Mouse (Mus musculus) adrenal gland, postnatal 10 days (tissue): ENCODE results near the gene Slc22a14. TPM values are rescaled to one million over a fixed set of nuclear protein-coding genes. Genes with fewer than 3 reads are reported as not detected.
A peak's percentile ranks its signal among the peaks of the same experiment; 100 is the strongest.
"Not testable (repeated sequence)": the region's sequence is repeated elsewhere in the genome, so short reads cannot be mapped to it uniquely, and the experiment has no call there.

Experiments used
- DNase-seq: peaks from one replicate; pipeline ENCODE4 v3.0.0; 2021; ENCODE audit warnings: mixed read lengths
- long read RNA-seq, 2 experiments: library from polyadenylated mRNA; stranded (forward); transcript quantifications; one replicate each; pipeline ENCODE4 v2.0.0; 2021
- total RNA-seq, 2 experiments: library from RNA; stranded (reverse); gene quantifications; 2 replicates each; pipeline ENCODE4 v1.2.3; 2021

Slc22a14 gene
- total RNA-seq = under 1 TPM in 1 of 2 experiments, not detected in 1; 0.42 TPM
- long read RNA-seq, experiment 1, partial matches to known transcripts = 0 of 6 reads
- long read RNA-seq, experiment 1, other reads (novel, unspliced or antisense) = 6 of 6 reads
- long read RNA-seq, experiment 2, partial matches to known transcripts = 0 of 1 reads
- long read RNA-seq, experiment 2, other reads (novel, unspliced or antisense) = 1 of 1 reads

DNA sequence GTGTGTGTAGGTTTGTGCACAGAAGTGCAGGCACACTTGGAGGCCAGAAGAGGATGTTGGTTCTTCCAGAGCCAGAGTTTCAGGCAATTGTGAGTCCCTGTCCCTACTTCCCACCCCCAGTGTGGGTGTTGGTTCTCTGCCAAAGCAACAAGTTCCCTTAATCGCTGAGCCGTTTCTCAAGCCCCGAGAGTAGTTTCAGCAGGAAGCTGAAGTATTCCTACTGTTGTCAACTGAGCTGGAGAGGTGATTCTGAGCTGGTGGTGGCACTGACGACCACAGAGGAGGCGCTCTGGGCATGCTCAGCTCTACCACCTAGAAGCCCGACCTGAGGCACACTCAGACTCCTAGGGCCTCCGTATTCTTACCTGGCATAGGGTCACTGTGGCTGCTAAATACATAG, at the start of gene Slc22a14:
Gene Slc22a14, minus strand, starts transcription at position 270 of the 400 bp plus-strand sequence.
- DNase-seq = no peak

DNA sequence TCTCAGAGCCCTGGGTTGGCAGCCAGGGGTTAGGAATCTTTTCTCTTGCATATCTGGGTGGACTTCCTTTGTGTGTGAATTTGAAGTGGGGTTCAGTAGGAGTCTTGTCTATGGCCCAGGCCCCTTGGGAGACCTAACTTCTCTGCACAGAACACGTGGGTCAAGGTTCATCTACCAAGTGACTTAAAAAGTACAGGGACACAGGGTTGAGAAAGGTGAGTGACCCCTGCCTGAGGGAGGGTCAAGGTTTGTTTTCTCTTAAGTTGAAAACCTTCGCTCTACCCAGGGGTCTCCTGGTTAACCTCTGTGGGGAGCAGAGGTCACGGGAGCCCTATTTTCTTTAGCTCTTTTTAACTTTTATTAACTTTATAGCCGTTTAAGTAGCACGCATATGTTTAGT, 44.5 kb upstream of the Slc22a14 start:
- no peak for DNase-seq

DNA sequence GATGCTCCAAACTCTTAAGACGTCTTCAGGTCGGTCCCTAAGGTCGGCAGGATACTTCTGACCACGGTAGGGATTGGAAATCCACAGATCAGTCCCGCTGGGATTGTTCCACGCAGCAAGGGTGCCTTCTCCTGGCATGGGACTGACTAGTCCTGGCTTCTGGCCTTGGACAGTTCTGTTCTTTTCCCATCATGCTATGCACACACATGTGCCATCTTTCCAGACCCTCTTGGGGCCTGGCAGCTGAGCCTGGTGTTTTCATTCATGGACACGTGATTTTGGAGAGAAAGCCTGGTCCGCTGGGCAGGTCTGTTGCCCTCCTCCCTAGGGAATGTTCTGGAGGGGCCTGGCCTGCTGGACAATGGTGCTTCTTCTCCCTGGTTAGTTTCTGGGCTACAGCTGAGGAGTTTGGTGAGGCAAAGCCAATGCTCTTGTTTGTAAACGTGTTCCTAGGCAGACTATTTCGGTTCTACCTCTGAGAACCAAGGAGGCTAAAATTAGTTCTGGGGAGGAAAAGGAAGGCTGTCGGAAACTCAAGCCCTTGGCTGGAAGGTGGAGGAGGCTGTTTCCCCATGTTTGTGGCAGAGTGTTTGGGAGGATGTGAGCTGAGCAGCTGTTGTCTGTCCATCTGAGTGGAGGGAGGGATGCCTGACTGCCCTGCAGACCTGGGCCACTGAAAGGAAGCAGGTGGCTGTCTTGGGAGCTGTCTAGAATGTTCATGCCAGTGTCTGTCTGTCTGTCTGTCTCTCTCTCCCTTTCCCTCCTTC, 43.7 kb upstream of the Slc22a14 start:
- no peak for DNase-seq

DNA sequence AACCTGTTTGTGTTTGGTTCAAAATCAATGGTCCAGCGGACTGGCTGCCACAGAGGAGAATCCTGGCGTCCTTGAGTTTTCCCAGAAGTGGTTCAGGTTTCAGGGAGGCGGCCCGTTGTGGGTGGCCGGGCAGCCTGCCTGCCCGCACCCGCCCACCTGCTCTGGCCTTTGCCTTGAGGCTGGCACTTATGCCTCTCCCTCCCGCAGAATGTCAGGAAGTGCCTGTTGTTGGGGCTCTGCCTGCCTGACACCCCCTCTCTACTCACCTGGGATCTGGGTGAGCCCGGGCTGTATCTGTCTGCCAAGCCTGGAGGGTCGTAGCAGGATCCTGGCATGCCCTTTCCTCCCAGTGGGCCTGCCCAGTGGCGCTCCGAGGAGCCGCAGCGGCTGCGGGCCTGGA, 42.5 kb upstream of the Slc22a14 start:
- DNase-seq = peak; percentile 34

DNA sequence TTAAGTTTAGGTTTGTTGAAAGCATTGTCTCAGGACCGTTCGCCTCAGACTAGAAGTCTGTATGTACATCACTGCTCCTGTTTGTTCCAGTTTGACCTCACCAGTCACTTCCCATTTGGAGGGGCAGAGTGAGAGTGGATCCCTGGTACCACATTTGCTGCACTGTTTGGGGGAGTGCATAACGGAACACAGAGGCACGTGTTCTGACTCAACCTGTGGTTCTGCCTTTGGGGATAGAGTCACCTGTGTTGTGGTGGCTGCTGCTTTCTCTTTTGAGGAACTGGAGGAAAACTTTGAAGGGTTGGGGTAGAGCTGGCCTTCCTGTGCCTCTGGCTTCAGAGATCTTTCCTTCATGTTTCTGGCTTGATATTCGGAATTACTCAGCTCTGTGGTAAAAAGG, 38.7 kb upstream of the Slc22a14 start:
- no peak for DNase-seq

DNA sequence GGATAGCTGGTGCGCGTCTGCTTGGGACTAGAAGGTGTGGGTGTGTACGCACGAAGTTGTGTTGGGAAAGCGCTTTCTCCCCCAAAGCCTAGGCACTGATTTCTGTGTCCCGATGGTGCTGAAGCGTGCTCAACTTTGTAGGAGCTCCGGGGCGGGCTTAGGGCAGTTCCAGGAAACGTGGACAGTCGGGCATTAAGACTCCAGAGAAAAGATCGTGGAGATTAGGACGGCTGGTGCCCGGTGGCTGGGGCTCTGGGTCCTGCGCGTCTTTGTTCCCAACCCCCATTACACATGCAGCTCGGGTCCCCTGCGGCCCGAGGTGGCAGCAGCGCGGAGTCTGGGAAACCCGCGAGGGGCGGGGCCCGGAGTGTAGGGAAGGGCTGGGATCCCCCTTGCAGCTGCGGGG, 37.9 kb upstream of the Slc22a14 start:
- peak; percentile 64 for DNase-seq

DNA sequence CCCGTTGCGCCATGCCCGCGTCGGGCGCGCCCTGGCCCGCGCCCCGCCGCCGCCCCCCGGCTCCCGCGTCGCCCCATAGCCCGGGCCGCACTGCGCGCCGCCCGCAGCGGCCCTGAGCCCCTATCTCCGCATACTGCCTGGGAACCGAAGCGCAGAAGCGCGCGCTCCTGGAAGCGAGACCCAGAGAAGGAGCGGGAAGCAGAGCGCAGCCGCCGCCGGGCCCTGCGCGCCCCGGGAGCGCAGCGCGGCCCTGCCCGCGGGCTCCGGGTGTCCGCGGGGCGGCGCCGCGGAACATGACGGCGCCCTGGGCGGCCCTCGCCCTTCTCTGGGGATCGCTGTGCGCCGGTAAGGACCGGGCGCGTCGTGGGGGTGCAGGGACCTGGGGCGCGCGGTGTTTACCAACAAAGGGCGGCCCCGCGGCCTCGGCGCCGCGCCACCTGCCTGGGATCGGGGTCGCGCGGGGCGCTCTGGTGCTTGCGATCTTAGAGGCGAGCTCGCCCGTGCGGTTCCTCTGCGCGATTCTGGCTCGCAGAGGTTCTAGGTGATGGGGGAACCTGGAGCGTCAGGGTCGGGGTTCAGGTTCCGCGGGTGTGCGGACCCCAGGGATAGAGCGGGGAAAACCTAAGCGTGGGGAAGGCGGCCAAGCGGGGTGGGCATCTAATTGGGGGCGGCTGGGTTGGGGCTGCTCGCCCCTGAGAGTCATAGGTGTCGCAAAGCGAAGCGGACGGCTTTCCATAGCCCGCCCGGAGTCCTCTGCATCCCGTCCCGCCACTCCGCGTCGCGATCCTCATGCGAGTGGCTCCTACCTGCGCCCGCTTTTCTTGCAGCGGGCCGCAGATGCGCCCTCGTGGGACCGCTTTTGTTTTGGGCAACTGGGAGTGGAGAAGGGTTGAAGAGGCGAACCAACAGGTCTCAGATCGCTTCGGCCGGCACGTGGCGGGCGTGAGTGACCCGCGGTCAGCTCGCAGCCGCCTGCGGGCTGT, 37.2 kb upstream of the Slc22a14 start:
- peak; percentile 54 for DNase-seq

DNA sequence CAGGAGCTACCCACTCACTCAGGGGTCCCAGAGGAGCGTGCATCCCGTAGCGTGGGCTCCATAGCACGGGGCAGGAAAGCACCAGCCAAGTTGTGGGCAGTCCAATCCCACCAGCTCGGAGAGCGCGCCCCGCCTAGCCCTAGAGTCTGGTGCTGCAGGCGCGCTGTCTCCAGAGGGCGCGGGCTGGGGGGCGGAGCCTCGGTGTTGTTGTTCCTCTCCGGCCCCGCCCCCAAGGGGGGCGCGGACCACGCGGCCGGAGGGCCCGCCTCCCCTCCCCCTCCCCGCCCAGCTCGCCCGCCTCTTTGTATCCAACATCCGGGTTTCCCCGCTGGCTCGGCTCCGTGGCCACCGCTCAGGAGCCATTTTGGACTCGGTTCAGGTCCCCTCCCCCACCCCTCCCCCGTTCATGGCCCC, 36.5 kb upstream of the Slc22a14 start, which contains the start of gene Acvr2b:
Gene Acvr2b, plus strand, starts transcription at position 318 of the 414 bp plus-strand sequence.
- DNase-seq = peak; percentile 97

DNA sequence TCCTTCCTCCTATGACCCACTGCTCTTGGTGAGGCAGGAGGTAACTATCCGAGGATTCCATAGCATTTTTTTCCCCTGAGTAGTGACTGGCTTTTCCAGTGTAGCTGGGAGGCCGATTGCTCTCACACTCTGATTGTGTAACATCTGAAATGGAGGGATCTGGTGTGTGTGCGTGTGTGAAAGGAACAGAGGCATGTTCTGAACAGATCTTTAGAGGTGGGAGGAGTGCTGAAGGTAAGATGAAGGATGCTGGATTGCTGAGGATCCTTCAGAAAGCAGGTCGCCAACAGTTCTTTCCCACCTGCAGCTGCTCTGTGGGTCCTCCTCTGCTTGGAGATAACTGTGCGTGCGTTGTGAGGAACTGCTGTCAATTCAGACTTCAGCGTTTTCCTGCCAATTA, 36.0 kb upstream of the Slc22a14 start:
- DNase-seq = peak; percentile 11

DNA sequence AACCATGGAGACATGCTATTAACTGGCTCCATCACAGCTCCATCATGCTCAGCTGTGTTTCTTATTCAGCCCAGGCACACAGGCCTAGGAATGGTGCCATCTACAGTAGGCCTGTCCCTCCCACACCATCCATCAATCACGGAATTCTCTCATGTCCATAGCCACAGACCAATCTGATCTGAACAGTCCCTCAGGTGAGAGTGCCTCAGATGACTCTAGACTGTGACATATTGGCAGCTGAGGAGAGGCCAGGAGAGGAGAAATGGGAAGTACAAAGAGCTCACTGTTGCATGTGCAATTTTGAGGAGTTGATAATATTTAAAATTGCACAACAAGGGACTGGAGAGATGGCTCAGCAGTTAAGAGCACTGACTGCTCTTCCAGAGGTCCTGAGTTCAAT, 29.5 kb upstream of the Slc22a14 start:
- DNase-seq = no peak

DNA sequence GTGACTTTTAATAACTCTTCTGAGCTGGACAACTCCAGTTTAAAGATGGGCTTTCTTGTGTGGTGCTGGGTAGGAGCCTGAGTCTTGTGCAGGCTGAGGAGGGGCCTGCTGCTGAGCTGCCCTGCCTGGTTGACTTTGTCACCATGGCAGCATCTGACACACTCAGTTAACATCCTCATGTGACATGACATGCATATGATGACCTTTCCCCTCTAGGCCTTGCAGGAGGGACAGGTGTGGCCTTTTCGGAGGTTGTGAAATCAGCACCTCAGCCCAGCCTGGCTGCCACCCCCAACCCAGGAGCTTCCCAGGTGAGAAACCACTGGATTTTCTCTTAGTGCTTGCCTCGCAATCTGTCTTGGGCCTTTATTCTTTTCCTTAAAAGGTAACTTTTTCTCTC, 24.9 kb upstream of the Slc22a14 start:
- DNase-seq = no peak

DNA sequence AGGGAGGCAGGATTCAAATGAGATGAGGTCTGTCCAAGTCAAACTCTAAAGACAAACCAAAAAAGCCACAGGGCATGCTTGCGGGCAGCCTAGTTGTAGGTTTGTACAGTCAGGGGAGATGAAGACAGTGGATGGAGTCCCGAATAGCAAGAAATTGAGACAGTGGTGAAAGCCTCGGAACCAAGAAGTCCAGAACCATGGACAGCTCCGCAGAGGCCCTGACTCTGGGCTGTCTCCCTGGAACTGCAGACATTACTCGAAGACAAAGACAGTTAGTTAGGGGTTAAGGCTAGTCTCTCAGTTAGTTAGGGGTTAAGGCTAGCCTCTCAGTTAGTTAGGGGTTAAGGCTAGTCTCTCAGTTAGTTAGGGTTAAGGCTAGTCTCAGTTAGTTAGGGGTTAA, 23.6 kb upstream of the Slc22a14 start:
- peak; percentile 62 for DNase-seq

DNA sequence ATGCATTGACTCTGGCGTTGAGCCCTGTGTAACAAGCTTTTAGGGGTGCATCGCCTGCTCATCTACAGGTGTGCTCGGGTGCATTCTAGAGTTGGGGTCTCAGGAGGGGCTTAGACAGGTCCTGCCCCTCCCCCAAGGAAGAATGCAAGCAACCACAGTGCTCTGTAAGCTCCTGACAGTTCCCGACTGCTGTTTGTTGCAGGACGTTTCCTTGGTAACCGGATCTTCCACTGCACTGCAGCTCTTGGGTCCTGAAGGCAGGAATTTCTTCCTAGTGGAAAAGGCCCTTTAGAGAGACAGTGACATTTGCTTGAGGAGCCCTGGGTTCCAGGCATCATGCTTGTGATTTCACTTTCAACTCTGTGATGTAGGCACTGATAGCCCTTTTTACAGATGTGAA, 17.2 kb upstream of the Slc22a14 start:
- DNase-seq = no peak

DNA sequence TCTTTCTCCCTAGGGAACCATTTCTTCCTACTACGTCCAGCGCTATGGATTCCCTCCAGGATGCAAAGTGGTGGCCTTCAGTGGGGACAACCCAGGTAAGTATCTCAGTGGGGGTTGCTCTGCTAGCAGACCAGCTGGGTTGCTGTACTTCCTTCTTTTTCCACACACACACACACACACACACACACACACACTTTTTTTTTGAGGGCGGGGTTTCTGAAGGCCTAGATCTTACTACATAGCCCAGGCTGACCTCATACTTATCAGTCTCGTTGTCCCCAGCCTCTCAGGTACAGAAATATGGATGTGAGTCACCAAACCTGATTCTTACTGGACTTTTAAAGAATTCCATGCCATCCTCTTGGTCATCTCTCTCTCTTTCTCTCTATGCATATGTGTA, 12.9 kb upstream of the Slc22a14 start:
- DNase-seq = no peak

DNA sequence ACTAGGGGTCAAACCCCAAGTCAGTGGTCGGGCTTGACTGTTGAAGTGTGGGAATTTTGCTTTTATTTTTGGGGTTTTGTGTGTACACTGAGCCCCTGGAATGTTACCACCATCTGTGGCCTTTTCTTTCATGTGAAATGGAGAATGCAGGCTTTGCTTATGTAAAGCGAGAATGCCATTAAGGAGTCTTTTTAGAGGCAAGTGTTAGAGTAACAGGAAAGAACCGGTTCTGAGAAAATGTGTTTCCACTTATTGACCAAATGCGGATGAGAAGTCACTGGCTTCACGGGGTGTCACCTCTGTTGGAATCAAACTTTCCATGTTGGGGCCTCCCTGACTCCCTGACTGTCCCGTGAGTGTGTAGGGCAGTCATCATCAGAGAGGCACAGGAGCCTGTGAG, 10.2 kb upstream of the Slc22a14 start:
- no peak for DNase-seq

DNA sequence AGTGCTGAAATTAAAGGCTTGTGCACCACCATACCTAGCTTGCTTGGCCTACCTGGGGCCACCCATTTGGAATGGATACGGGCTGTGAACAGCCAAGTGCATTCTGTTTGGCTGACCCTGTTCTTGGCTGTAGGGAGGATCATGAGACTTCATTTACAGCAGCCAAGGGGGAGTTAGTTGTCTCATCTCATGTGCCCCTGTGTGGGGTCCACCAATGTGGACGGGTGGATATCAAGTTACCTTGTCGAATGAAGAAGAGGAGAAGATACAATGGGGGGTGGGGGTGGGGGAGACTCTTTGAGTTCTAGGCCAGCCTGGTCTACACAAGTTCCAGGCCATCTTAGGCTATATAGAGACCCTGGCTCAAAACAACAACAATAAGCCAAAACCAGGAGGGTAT, 9.7 kb upstream of the Slc22a14 start:
- no peak for DNase-seq

DNA sequence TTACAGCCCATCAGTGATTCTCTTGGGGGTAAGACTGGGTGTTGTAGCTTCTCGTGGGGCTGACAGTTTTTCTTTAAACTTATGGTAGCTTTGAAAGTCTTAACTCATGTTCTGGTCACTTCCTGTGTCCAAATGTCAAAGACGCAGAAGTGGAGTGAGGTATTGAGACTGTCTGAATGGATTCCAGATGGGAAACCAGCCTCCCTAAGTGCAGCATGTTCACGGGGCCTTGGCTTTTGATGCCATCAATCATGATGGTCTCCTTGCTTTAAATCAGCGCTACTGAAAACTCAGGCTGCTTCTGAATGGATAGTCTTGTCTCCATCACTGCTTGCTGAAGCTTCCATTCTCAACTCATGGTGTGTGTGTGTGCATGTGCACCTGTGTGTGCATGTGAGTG, 5.9 kb upstream of the Slc22a14 start:
- no peak for DNase-seq

DNA sequence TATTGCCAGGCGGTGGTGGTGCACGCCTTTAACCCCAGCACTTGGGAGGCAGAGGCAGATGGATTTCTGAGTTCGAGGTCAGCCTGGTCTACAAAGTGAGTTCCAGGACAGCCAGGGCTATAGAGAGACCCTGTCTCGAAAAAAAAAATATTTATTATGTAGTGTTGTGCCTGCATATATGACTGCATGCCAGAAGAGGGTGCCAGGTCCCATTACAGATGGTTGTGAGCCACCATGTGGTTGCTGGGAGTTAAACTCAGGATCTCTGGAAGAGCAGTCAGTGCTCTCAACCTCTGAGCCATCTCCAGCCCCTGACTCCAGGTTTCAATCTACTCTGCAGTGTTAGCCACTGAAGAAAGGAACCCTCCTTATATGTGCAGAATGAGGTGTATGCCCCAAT, 5.4 kb upstream of the Slc22a14 start:
- DNase-seq = not testable (repeated sequence)

DNA sequence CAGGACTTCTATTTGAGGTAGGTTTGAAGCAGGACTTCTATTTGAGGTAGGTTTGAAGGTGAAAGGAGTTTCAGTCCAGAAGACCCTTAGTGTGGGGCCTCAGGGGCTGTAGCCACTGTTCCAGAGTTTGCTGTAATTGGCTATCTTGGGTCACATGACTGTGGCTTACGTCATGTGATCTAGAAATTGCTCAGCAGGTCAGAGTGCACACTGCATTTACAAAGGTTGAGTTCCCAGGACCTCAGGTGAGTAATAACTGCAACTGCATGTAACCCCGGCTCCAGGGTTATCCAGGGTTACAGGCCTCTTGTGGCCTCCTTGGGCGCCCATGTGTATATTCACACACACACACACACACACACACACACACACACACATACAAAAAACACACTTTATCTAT, 3.0 kb upstream of the Slc22a14 start:
- DNase-seq = no peak

DNA sequence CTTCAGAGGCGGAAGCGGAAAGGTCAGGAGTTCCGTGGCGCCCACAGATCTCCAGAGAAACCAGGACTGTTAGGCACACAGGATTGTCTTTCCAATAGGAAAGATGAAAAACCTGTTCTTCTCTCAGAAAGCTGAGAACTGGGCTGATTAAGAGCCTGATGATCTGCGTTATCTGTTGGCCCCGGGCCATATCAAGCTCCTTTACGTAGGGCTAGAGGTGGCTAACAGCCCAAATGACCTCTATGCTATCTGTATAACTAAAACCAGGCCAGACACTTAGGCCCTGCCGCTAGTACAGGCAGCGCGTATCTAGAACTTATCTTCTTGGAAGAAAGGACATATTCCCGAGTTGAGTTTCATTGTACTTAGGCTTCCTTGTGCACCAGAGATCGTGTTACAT, 2.1 kb downstream of the Slc22a14 start:
- DNase-seq = no peak

DNA sequence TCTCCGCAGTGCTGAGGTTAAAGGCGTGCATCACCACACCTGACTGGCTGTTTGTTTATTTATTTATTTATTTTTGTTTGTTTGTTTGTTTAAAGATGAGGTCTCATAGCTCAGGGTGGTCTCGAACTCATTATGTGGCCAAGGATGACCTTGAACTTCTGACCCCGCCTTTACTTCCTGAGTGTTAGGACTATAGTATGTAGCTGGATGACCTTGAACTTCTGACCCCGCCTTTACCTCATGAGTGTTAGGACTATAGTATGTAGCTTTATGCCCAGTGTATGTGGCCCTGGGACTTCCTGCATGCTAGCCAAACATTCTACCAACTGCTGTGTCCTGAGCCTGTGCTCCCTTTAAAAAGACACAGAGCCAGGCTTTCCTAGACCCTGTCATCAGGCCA, 3.9 kb downstream of the Slc22a14 start:
- no peak for DNase-seq

DNA sequence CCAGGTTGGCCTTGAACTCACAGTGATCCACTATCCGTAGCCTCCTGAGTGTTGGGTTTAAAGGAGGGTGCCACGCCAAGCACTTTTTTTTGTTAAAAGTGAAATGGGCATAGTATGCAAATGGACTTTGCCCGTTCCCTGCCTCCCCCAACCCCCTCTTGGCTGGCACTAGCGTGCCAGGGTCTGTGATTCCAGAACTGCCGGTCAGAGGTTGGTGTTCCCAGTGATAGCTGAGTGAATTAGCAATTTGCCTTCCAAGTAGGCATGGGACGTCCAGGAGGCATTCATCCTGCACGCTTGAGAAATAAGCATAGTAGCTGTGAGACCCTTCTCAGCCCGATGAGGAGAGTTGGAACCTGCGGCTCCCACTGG, 7.3 kb downstream of the Slc22a14 start:
- DNase-seq = no peak
